Mouse (Mus musculus): ENCODE results near the gene Arhgap10. TPM values are rescaled to one million over a fixed set of nuclear protein-coding genes. Genes with fewer than 3 reads are reported as not detected.
A peak's percentile ranks its signal among the peaks of the same experiment; 100 is the strongest.

Gene Arhgap10
- 23.2 and 23.5 TPM in 2 replicates for polyA plus RNA-seq (2014; fragmentation: Nextera tagmentation; extraction: Ambion mirVana)

DNA sequence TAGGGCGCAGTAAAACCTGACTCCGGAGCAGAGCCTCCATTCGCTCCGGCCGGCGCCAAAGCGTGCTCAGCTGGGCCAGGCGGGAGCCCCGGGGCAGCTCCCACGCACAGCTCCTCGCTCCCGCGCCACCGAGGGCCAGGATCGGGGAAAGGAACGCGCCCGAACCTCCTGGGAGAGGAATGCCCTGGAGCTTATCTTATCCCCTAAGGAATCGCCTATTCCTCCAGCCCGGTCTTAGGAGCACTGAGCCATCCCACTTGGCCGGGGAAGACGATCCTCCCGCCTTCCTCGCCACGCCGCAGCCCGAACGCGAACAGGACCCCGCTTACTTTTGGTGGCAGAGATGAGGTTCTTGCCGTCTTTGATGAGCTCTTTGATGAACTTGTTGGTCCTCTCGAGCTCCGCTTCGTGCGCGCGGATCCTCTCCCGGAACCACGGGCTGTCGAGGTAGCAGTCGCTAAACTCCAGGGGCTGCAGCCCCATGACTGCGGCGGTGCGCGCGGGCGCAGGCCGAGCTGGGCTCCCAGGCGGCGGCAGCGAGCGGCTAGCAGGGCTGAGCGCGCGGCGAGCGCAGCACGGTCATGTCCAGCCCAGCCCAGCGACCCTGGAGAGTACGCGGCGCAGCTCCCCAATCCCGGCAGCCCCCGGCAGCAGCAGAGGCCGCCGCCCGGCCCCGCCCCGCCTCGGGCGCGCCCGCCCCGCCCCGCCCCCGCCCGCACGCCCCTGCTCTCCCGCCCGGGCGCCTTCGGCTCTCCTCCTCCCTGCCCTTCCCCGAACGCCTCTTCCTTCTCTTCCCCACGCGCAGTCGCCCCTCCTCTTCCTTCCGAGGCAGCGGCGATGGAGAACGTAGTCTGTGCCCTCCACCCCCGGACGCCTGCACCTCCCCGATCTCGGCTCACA lies at the start of gene Arhgap10:
Gene Arhgap10 (minus strand): TSS at position 653 of the 900 bp plus-strand sequence.
- H3K4me3 ChIP-seq (ENCODE audit: low read depth, low read length) = peak within 1 kb of the TSS; percentile 76
- DNase-seq = peak; percentile 93
- H3K27ac ChIP-seq (ENCODE audit: low read depth) = peak within 1 kb of the TSS; percentile 90
- H3K9ac ChIP-seq = peak within 1 kb of the TSS; percentile 83
- no peaks in the 10 kb centered on the region for H3K27me3 ChIP-seq (ENCODE audit: insufficient read depth, low read length)
- TF ChIP-seq CTCF (IDR thresholded peaks at IDR 0.05; ENCODE audit: low read depth) = no peak
- under 1% methylated on average over 81 of the region's 95 CpGs for WGBS
- no peaks in the 10 kb centered on the region for H3K9me3 ChIP-seq (ENCODE audit: low read depth, low read length)
- ATAC-seq (ENCODE audit: insufficient read depth) = peak; percentile 95
- no peaks in the 10 kb centered on the region for H3K36me3 ChIP-seq (ENCODE audit: insufficient read depth)
- peaks cover 5% of the 10 kb centered on the region; the same call in 1 of the 2 replicates for H3K4me1 ChIP-seq (ENCODE audit: insufficient read depth)
- H3K4me2 ChIP-seq = peak within 1 kb of the TSS; percentile 75

DNA sequence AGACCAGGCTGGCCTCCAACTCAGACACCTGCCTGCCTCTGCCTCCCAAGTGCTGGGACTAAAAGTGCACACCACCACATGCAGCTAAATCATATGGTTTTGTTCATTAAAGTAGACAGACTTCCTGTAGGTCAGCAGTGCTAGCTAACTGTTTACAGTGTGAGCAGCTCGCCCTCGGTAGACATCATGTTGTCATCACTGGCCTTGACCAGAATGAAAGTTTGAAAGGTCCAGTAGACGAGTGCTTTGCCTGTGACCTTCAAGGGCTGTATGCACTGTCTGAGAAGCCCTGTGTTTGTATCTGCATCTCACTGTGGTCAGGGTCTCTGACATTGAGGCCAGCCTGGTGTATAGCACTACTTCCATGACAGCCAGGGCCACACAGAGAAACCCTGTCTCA lies 43.7 kb upstream of the Arhgap10 start:
- Histone ChIP-seq H3K9me3 (ENCODE audit: low read depth, low read length) (no peaks in the 10 kb centered on the region), H3K4me1 (ENCODE audit: insufficient read depth) (no peaks in the 10 kb centered on the region), H3K36me3 (ENCODE audit: insufficient read depth) (peaks cover 73% of the 10 kb centered on the region), H3K4me3 (ENCODE audit: low read depth, low read length) (no peak overlapping the region), H3K27ac (ENCODE audit: low read depth) (no peak overlapping the region), H3K9ac (no peak overlapping the region), H3K4me2 (no peak overlapping the region), H3K27me3 (ENCODE audit: insufficient read depth, low read length) (no peaks in the 10 kb centered on the region)
- WGBS = 74% methylated on average over 3 of the region's 3 CpGs
- TF ChIP-seq CTCF (IDR thresholded peaks at IDR 0.05; ENCODE audit: low read depth) = no peak
- no peak for ATAC-seq (ENCODE audit: insufficient read depth)
- DNase-seq = no peak

DNA sequence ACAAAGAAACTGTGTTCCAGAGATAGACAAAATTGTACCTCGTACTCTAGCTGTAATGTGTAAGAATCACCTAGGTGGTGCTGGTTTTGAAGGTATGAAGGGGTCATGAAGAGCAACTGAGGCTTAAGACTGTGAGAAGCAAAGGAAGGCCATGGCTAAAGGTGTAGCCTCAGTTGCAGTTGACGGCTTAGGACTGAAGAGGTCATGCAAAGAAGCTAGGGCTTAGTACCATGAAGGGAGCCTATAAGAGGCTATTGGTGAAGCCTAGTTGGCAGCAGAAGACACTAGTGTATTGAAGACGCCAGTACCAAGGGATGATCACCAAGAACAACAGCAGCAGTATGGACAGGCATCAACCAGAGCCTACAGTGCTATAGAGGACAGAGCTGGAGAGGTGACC lies 34.7 kb upstream of the Arhgap10 start:
- Histone ChIP-seq H3K9ac (no peak overlapping the region), H3K4me3 (ENCODE audit: low read depth, low read length) (no peak overlapping the region), H3K27ac (ENCODE audit: low read depth) (no peak overlapping the region), H3K27me3 (ENCODE audit: insufficient read depth, low read length) (no peaks in the 10 kb centered on the region), H3K4me1 (ENCODE audit: insufficient read depth) (no peaks in the 10 kb centered on the region), H3K9me3 (ENCODE audit: low read depth, low read length) (no peaks in the 10 kb centered on the region), H3K4me2 (no peak overlapping the region), H3K36me3 (ENCODE audit: insufficient read depth) (peaks cover 47% of the 10 kb centered on the region)
- no peak for TF ChIP-seq CTCF (IDR thresholded peaks at IDR 0.05; ENCODE audit: low read depth)
- WGBS = 94% methylated on average over 3 of the region's 3 CpGs
- DNase-seq (no peak), ATAC-seq (ENCODE audit: insufficient read depth) (no peak)

DNA sequence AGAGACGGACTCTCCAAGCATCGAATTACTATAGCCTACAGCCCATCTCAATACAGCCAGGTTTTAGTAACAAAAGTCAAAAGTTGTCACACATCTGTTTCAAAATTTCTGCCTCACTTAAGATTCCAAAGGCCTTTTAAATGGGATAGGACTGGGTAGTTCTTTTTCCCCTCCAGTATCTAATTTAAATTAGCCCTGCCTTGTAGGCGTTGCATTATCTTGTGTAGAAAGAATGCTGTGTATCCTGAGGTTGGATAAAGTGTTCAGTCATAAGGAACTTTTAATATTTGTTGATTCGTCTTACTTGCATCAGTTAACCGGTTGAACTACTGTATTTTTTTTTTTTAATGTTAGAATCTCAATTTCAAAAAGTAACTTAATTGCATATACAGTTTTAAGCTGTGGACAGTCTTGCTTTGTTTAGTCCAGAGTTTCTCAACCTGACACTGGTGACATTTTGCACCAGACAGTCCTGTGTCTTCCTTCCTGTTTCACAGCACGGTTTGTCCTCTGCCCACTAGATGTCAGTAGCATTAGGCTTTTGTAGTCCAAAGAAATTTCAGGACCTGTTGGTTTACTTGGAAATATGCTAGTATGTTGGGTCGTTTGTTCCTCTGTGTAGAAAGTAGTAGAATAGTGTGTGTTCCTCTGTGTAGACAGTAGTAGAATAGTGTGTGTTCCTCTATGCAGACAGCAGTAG lies 32.3 kb upstream of the Arhgap10 start:
- ATAC-seq (ENCODE audit: insufficient read depth) (no peak), DNase-seq (peak; percentile 81)
- H3K4me3 ChIP-seq (ENCODE audit: low read depth, low read length) = peak overlapping the region; percentile 84
- no peaks in the 10 kb centered on the region for H3K4me1 ChIP-seq (ENCODE audit: insufficient read depth)
- peak; percentile 73 for TF ChIP-seq CTCF (IDR thresholded peaks at IDR 0.05; ENCODE audit: low read depth)
- H3K27ac ChIP-seq (ENCODE audit: low read depth) = peak overlapping the region; percentile 85; the same call in 1 of the 2 replicates
- no peaks in the 10 kb centered on the region for H3K9me3 ChIP-seq (ENCODE audit: low read depth, low read length)
- WGBS = 16% methylated on average over 7 of the region's 7 CpGs
- H3K36me3 ChIP-seq (ENCODE audit: insufficient read depth) = peaks cover 26% of the 10 kb centered on the region
- peak overlapping the region; percentile 88 for H3K9ac ChIP-seq
- peak overlapping the region; percentile 92 for H3K4me2 ChIP-seq
- no peaks in the 10 kb centered on the region for H3K27me3 ChIP-seq (ENCODE audit: insufficient read depth, low read length)

DNA sequence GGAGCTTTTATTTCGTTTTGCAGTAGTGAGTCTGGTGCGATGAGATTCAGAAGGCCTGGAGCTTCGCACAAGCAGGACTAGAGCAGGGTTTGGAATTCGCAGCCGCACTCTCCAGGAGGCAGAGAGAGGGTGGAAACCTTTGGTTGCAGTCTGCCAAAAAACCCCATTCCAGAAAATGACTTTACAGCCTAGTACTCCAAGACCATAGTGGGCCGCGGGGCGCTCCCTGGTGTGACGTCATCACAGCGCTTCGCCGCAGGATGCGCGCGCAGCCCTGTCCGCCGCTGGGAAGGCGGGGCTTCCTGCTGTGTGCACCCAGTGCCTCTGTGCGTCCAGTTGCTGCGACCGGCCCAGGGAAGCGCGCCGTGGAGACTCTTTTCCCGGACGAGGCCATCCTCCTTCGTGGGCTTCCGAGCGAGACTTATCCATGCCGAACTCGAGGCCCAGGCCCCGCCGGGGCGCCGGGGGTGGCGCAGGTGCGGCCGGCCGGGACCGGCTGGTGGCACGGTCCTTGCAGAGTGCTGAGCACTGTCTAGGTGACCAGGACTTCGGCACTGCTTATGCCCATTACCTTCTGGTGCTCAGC lies 31.5 kb upstream of the Arhgap10 start, which contains the start of gene Prmt9:
Gene Prmt9 (plus strand): TSS at position 277 of the 586 bp plus-strand sequence.
- peak; percentile 98 for DNase-seq
- Histone ChIP-seq H3K9me3 (ENCODE audit: low read depth, low read length) (no peaks in the 10 kb centered on the region), H3K27ac (ENCODE audit: low read depth) (peak within 1 kb of the TSS; percentile 85), H3K4me2 (peak within 1 kb of the TSS; percentile 92), H3K36me3 (ENCODE audit: insufficient read depth) (peaks cover 20% of the 10 kb centered on the region), H3K4me1 (ENCODE audit: insufficient read depth) (no peaks in the 10 kb centered on the region), H3K9ac (peak within 1 kb of the TSS; percentile 88), H3K4me3 (ENCODE audit: low read depth, low read length) (peak within 1 kb of the TSS; percentile 84), H3K27me3 (ENCODE audit: insufficient read depth, low read length) (no peaks in the 10 kb centered on the region)
- WGBS = 4% methylated on average over 42 of the region's 42 CpGs
- peak; percentile 97 for ATAC-seq (ENCODE audit: insufficient read depth)
- no peak for TF ChIP-seq CTCF (IDR thresholded peaks at IDR 0.05; ENCODE audit: low read depth)

DNA sequence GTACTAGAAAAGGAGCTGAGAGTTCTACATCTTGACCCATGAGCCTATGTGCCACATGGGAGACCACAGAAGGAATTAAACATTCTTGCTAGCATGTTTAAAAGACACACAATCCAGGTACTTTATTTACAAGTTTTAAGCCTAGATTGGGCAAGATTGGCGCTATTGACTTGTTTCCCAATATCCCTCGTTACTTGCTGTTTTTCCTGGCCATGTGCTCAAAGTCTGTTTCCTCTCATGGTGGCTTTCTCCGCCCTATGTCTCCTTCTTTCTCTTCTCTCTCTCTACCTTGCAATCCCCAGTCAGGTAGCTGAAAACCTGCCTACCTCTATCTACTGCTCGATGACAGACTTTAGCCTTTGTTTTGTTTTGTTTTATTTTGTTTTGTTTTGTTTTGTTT lies 27.9 kb upstream of the Arhgap10 start:
- ATAC-seq (ENCODE audit: insufficient read depth) (no peak), DNase-seq (no peak)
- H3K4me1 ChIP-seq (ENCODE audit: insufficient read depth) = no peaks in the 10 kb centered on the region
- H3K9ac ChIP-seq = no peak overlapping the region
- no peak overlapping the region for H3K27ac ChIP-seq (ENCODE audit: low read depth)
- no peak for TF ChIP-seq CTCF (IDR thresholded peaks at IDR 0.05; ENCODE audit: low read depth)
- no peaks in the 10 kb centered on the region for H3K27me3 ChIP-seq (ENCODE audit: insufficient read depth, low read length)
- no peaks in the 10 kb centered on the region for H3K36me3 ChIP-seq (ENCODE audit: insufficient read depth)
- no peak overlapping the region for H3K4me3 ChIP-seq (ENCODE audit: low read depth, low read length)
- WGBS = 81% methylated on average over 4 of the region's 4 CpGs
- H3K9me3 ChIP-seq (ENCODE audit: low read depth, low read length) = no peaks in the 10 kb centered on the region
- no peak overlapping the region for H3K4me2 ChIP-seq
